Mouse (Mus musculus) heart, postnatal 0 days (tissue): ENCODE data around the gene Dnajb13.

Experiments used
- CTCF ChIP-seq: IDR thresholded peaks from 2 replicates; pipeline ENCODE4 v1.5.1; 2016; ENCODE audit warnings: antibody characterized with exemption, control low read depth, low read depth
- EP300 ChIP-seq: IDR thresholded peaks from 2 replicates; pipeline ENCODE4 v1.6.1; 2016; ENCODE audit warnings: antibody characterized with exemption, low read depth

DNA sequence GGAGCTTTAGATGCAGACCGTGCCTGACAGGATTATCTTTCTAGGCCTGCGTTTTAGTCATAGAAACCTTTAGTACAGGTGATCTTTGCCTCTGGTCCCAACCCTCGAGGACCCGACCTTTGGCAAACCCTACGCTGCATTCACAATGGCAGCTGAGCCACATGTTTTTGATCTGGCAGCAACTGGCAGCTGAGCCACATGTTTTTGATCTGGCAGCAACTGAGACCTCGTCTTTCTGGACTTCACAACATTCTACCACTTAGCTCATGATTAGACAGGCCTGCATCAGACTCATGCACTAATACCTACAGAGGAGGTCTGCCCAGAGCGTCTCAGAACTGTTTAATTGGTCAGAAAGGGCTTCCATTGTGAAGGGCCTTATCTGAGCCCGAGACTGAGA is 19.7 kb downstream of the Dnajb13 start:
- no peak for TF ChIP-seq CTCF
- no peak for TF ChIP-seq EP300
